Mouse (Mus musculus) CH12.LX (cell line): ENCODE measurements around the gene Cdca3.

Source experiments
- CTCF ChIP-seq, 2 experiments: IDR thresholded peaks in 1 of 2; conservative IDR thresholded peaks in 1 of 2; 2 replicates each; pipeline ENCODE4 v1.5.1; 2011 to 2012; ENCODE audit warnings: low read depth in 2 of 2, low read length in 2 of 2, improper control_type of control experiment in 1 of 2, inconsistent platforms in 1 of 2, mild to moderate bottlenecking in 1 of 2, moderate library complexity in 1 of 2
- ELF1 ChIP-seq: IDR thresholded peaks from 2 replicates; pipeline ENCODE4 v1.6.1; 2014; ENCODE audit warnings: low read depth, mild to moderate bottlenecking, inconsistent platforms, low read length, improper control_type of control experiment
- EP300 ChIP-seq: IDR thresholded peaks from 2 replicates; pipeline ENCODE4 v1.6.1; 2011; ENCODE audit warnings: low read length, improper control_type of control experiment
- ETS1 ChIP-seq: conservative IDR thresholded peaks from 2 replicates; pipeline ENCODE4 v1.6.1; 2012; ENCODE audit warnings: low read depth, mild to moderate bottlenecking, inconsistent platforms, low read length, improper control_type of control experiment, moderate library complexity
- GABPA ChIP-seq: IDR thresholded peaks from 2 replicates; pipeline ENCODE4 v1.6.1; 2012; ENCODE audit warnings: low read depth, low read length, improper control_type of control experiment, inconsistent platforms; ENCODE audit not compliant: insufficient replicate concordance
- JUN ChIP-seq: IDR thresholded peaks from 2 replicates; pipeline ENCODE4 v1.6.1; 2011; ENCODE audit warnings: low read depth, mild to moderate bottlenecking, low read length, improper control_type of control experiment, moderate library complexity; ENCODE audit not compliant: insufficient read depth
- MYC ChIP-seq: IDR thresholded peaks from 2 replicates; pipeline ENCODE4 v1.6.1; 2011; ENCODE audit warnings: low read depth, mild to moderate bottlenecking, improper control_type of control experiment, low read length
- NRF1 ChIP-seq: IDR thresholded peaks from 2 replicates; pipeline ENCODE4 v1.6.1; 2014; ENCODE audit warnings: low read depth, mild to moderate bottlenecking, inconsistent platforms, low read length, improper control_type of control experiment, moderate library complexity
- POLR2A ChIP-seq: IDR thresholded peaks from 2 replicates; pipeline ENCODE4 v1.6.1; 2011; ENCODE audit warnings: low read depth, mild to moderate bottlenecking, improper control_type of control experiment, low read length
- POLR2AphosphoS2 ChIP-seq: IDR thresholded peaks from 2 replicates; pipeline ENCODE4 v1.6.1; 2011; ENCODE audit warnings: low read depth, low read length, improper control_type of control experiment
- TCF12 ChIP-seq: IDR thresholded peaks from 2 replicates; pipeline ENCODE4 v1.6.1; 2014; ENCODE audit warnings: low read depth, mild to moderate bottlenecking, inconsistent platforms, low read length, improper control_type of control experiment
- USF2 ChIP-seq: conservative IDR thresholded peaks from 2 replicates; pipeline ENCODE4 v1.6.1; 2011; ENCODE audit warnings: low read depth, low read length, improper control_type of control experiment
- ZKSCAN1 ChIP-seq: IDR thresholded peaks from 2 replicates; pipeline ENCODE4 v1.6.1; 2012; ENCODE audit warnings: low read depth, inconsistent platforms, low read length, improper control_type of control experiment, borderline replicate concordance
- ZMIZ1 ChIP-seq: IDR thresholded peaks from 2 replicates; pipeline ENCODE4 v1.6.1; 2012; ENCODE audit warnings: low read depth, mild to moderate bottlenecking, inconsistent platforms, low read length, improper control_type of control experiment

DNA sequence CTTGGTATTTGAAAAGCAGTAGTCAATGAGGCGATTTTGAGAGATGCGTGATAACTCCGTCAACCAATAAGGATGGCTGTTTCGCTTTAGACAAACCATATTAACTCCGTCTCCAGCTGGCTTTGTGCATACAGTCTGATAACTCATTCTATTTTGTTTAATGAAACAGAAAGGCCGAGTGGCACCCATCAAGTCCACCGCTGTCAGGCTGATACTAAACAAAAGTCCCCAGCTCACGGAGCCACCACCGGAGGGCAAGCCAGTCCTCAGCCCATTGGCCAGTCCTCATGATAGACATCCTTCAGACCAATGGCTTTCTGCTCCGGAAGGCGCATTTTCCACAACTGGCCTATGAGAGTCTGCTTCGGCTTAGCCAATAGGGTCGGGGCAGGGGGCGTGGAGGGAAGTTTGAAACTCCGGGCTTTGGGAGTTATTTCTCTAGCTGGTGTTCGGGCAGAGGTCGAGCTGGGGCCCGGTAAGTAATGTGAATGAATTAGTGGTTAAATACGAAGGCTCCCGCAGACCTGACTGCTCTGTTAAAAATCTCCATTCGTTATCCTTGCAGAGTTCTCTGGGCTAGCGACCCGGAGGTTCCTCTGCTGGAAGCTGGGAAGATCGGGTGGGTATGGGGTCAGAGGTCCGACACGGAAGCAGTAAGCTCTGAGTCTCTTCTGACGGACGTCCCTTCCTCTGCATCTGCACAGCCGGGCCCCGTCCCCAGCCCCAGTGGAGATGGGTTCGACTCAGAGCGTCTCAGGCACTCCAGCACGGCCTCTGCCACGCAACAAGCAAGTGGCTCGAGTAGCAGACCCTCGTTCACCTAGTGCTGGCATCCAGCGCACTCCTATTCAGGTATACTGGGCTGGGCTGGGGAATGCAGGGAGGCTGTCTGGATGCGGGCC is 703 bp downstream of the Cdca3 start:
- TF ChIP-seq JUN (no peak), EP300 (no peak), CTCF (conservative IDR thresholded peaks at IDR 0.05 in 1 of 2, IDR thresholded peaks at IDR 0.05 in 1 of 2; ENCODE audit: low read depth in 2 of 2, low read length in 2 of 2) (no peak), TCF12 (peak; percentile 67; the same call in 1 of the 2 replicates), ETS1 (no peak), USF2 (no peak), ZMIZ1 (peak; percentile 85), POLR2AphosphoS2 (peak; percentile 73), NRF1 (peak; percentile 19; the same call in 1 of the 2 replicates), ZKSCAN1 (no peak), ELF1 (peak; percentile 77), POLR2A (peak; percentile 82), MYC (no peak), GABPA (no peak)
